Mouse (Mus musculus) MEL (cell line): ENCODE measurements around the gene Dnaja2. TPM values are rescaled to one million over a fixed set of nuclear protein-coding genes. Genes with fewer than 3 reads are reported as not detected.

ENCODE experiments used
- DNase-seq: peaks from one replicate; pipeline ENCODE4 v3.0.0; 2011; ENCODE audit warnings: low read depth, low spot score
- H3K27ac ChIP-seq: 2 replicates; pipeline ENCODE4 v1.5.1; 2012; ENCODE audit warnings: low read depth, mild to moderate bottlenecking, control low read depth, low read length, moderate library complexity; ENCODE audit not compliant: control insufficient read depth
- H3K27me3 ChIP-seq, 2 experiments: fragments of 150-350 bp in 1 of 2; sonication (generic) in 1 of 2; 2 replicates each; pipeline ENCODE4 v1.6.1; 2012; ENCODE audit warnings: low read length in 2 of 2, mild to moderate bottlenecking in 2 of 2, improper control_type of control experiment in 1 of 2, moderate library complexity in 1 of 2; ENCODE audit not compliant: insufficient read depth in 2 of 2, control insufficient read depth in 1 of 2
- H3K36me3 ChIP-seq, 2 experiments: 2 replicates each; pipeline ENCODE4 v1.6.1; 2012 to 2014; ENCODE audit warnings: low read length in 2 of 2, improper control_type of control experiment in 1 of 2, inconsistent platforms in 1 of 2, mild to moderate bottlenecking in 1 of 2; ENCODE audit not compliant: insufficient read depth in 2 of 2, control insufficient read depth in 1 of 2
- H3K4me1 ChIP-seq, 2 experiments: fragments of 150-350 bp in 1 of 2; sonication (generic) in 1 of 2; 2 replicates each; pipeline ENCODE4 v1.6.1; 2012; ENCODE audit warnings: low read length in 2 of 2, improper control_type of control experiment in 1 of 2, mild to moderate bottlenecking in 1 of 2; ENCODE audit not compliant: insufficient read depth in 2 of 2, control insufficient read depth in 1 of 2
- H3K4me3 ChIP-seq, 2 experiments: fragments of 150-350 bp in 1 of 2; sonication (generic) in 1 of 2; 2 replicates each; pipeline ENCODE4 v1.5.1; 2012; ENCODE audit warnings: low read depth in 2 of 2, low read length in 2 of 2, mild to moderate bottlenecking in 2 of 2, moderate library complexity in 2 of 2, control low read depth in 1 of 2, improper control_type of control experiment in 1 of 2; ENCODE audit not compliant: control insufficient read depth in 1 of 2, insufficient read depth in 1 of 2
- H3K79me2 ChIP-seq: 2 replicates; pipeline ENCODE4 v1.6.1; 2012; ENCODE audit warnings: mild to moderate bottlenecking, low read length, moderate library complexity; ENCODE audit not compliant: control insufficient read depth, poor library complexity, insufficient read depth
- H3K9ac ChIP-seq: 2 replicates; pipeline ENCODE4 v1.6.1; 2012; ENCODE audit warnings: low read depth, mild to moderate bottlenecking, control low read depth, low read length, moderate library complexity; ENCODE audit not compliant: control insufficient read depth, poor library complexity, severe bottlenecking
- H3K9me3 ChIP-seq: fragments of 150-350 bp; sonication (generic); replicated peaks from 2 replicates; pipeline ENCODE4 v1.6.1; 2012; ENCODE audit warnings: mild to moderate bottlenecking, low read length, improper control_type of control experiment, moderate library complexity; ENCODE audit not compliant: insufficient read depth
- BHLHE40 ChIP-seq: IDR thresholded peaks from 2 replicates; pipeline ENCODE4 v1.6.1; 2012; ENCODE audit warnings: low read depth, mild to moderate bottlenecking, inconsistent platforms, low read length, improper control_type of control experiment, borderline replicate concordance
- CTCF ChIP-seq, 3 experiments: IDR thresholded peaks in 2 of 3; conservative IDR thresholded peaks in 1 of 3; 2 replicates each; pipeline ENCODE4 v1.5.1; 2011 to 2012; ENCODE audit warnings: low read length in 3 of 3, low read depth in 2 of 3, mild to moderate bottlenecking in 2 of 3, improper control_type of control experiment in 1 of 3, inconsistent platforms in 1 of 3, mixed read lengths in 1 of 3, moderate library complexity in 1 of 3; ENCODE audit not compliant: control insufficient read depth in 1 of 3, insufficient read depth in 1 of 3, poor library complexity in 1 of 3, severe bottlenecking in 1 of 3
- EP300 ChIP-seq, 2 experiments: IDR thresholded peaks; 2 replicates each; pipeline ENCODE4 v1.6.1; 2011; ENCODE audit warnings: improper control_type of control experiment in 2 of 2, low read length in 2 of 2, low read depth in 1 of 2, mild to moderate bottlenecking in 1 of 2
- ETS1 ChIP-seq: IDR thresholded peaks from 2 replicates; pipeline ENCODE4 v1.6.1; 2012; ENCODE audit warnings: low read depth, mild to moderate bottlenecking, inconsistent platforms, low read length, improper control_type of control experiment, moderate library complexity
- GATA1 ChIP-seq: IDR thresholded peaks from 2 replicates; pipeline ENCODE4 v1.6.1; 2011; ENCODE audit warnings: low read depth, low read length, improper control_type of control experiment
- KAT2A ChIP-seq: conservative IDR thresholded peaks from 2 replicates; pipeline ENCODE4 v1.6.1; 2012; ENCODE audit warnings: low read depth, low read length, improper control_type of control experiment, inconsistent platforms
- MAFK ChIP-seq: IDR thresholded peaks from 2 replicates; pipeline ENCODE4 v1.6.1; 2011; ENCODE audit warnings: low read depth, mild to moderate bottlenecking, low read length, improper control_type of control experiment, borderline replicate concordance
- MAZ ChIP-seq: IDR thresholded peaks from 2 replicates; pipeline ENCODE4 v1.6.1; 2012; ENCODE audit warnings: low read depth, mild to moderate bottlenecking, inconsistent platforms, low read length, improper control_type of control experiment
- MEF2A ChIP-seq: IDR thresholded peaks from 2 replicates; pipeline ENCODE4 v1.6.1; 2014; ENCODE audit warnings: low read depth, mild to moderate bottlenecking, inconsistent platforms, low read length, improper control_type of control experiment; ENCODE audit not compliant: poor library complexity, insufficient replicate concordance, severe bottlenecking; ENCODE audit errors: extremely low read depth
- MYB ChIP-seq: IDR thresholded peaks from 2 replicates; pipeline ENCODE4 v1.6.1; 2011; ENCODE audit warnings: mild to moderate bottlenecking, low read depth, low read length, improper control_type of control experiment
- NRF1 ChIP-seq: IDR thresholded peaks from 2 replicates; pipeline ENCODE4 v1.6.1; 2014; ENCODE audit warnings: low read depth, mild to moderate bottlenecking, inconsistent platforms, low read length, improper control_type of control experiment, moderate library complexity; ENCODE audit not compliant: poor library complexity, insufficient read depth, severe bottlenecking
- POLR2A ChIP-seq, 2 experiments: IDR thresholded peaks; 2 replicates each; pipeline ENCODE4 v1.6.1; 2011 to 2012; ENCODE audit warnings: low read length in 2 of 2, mild to moderate bottlenecking in 2 of 2, control low read depth in 1 of 2, improper control_type of control experiment in 1 of 2, low read depth in 1 of 2, moderate library complexity in 1 of 2; ENCODE audit not compliant: control insufficient read depth in 1 of 2, insufficient read depth in 1 of 2, poor library complexity in 1 of 2
- RAD21 ChIP-seq: IDR thresholded peaks from 2 replicates; pipeline ENCODE4 v1.6.1; 2011; ENCODE audit warnings: mild to moderate bottlenecking, low read depth, low read length, improper control_type of control experiment
- SMC3 ChIP-seq: IDR thresholded peaks from 2 replicates; pipeline ENCODE4 v1.6.1; 2011; ENCODE audit warnings: low read depth, low read length, improper control_type of control experiment
- USF1 ChIP-seq: IDR thresholded peaks from 2 replicates; pipeline ENCODE4 v1.6.1; 2014; ENCODE audit warnings: low read depth, mild to moderate bottlenecking, inconsistent platforms, low read length, improper control_type of control experiment, moderate library complexity
- ZC3H11A ChIP-seq: IDR thresholded peaks from 2 replicates; pipeline ENCODE4 v1.6.1; 2012; ENCODE audit warnings: low read depth, mild to moderate bottlenecking, inconsistent platforms, low read length, improper control_type of control experiment
- ZKSCAN1 ChIP-seq: IDR thresholded peaks from 2 replicates; pipeline ENCODE4 v1.6.1; 2012; ENCODE audit warnings: low read depth, mild to moderate bottlenecking, inconsistent platforms, low read length, improper control_type of control experiment, moderate library complexity
- ZMIZ1 ChIP-seq: IDR thresholded peaks from 2 replicates; pipeline ENCODE4 v1.6.1; 2012; ENCODE audit warnings: low read depth, mild to moderate bottlenecking, inconsistent platforms, low read length, improper control_type of control experiment, moderate library complexity
- polyA plus RNA-seq, 2 experiments: library from polyadenylated mRNA; stranded (reverse) in 1 of 2; unstranded in 1 of 2; fragments of >175 nt in 1 of 2; fragments of >200 nt in 1 of 2; gene quantifications; 2 replicates each; pipeline versions ENCODE4 v1.2.1 to v1.2.4; 2012; ENCODE audit warnings: low replicate concordance in 2 of 2, low read depth in 1 of 2; ENCODE audit not compliant: insufficient read length in 2 of 2, insufficient read depth in 1 of 2, missing spikeins in 1 of 2
- total RNA-seq: library from RNA; depleted of rRNA; stranded (reverse); fragments of 300-350 nt; gene quantifications from 2 replicates; pipeline ENCODE4 v1.2.3, GENCODE M21; 2012

Dnaja2 gene
- total and polyA plus RNA-seq, 3 experiments = 189 to 307 TPM; not detected in 1

DNA sequence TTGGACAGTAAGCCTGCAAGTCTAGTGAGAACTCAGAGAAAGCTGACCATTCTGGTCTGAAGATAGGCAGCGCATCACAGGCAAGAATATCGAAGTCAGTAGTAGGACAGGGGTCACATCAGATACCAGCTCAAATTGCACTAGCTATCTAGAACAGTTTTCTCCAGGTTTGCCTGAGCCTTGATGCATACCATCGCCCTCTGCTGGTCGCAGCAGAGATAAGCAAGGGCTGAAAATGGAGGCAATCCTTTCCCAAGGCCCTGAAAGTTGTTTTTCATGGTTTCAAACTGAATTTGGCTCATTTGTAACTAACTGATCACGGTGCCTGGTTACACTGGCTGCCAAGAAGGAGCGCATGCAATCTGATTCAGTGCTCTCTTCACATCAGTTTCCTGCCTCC is 29.0 kb downstream of the Dnaja2 start:
- peak; percentile 77 for DNase-seq
- Histone ChIP-seq H3K27me3 (no peaks in the 10 kb centered on the region), H3K36me3 (peaks cover 0 to under 1% of the 10 kb centered on the region in 2 experiments; a peak in 3 of 4 replicates)
- TF ChIP-seq MAFK (no peak), GATA1 (peak; percentile 53; the same call in 1 of the 2 replicates), MYB (no peak), USF1 (no peak), SMC3 (peak; percentile 88), BHLHE40 (no peak), NRF1 (no peak), EP300 (IDR thresholded peaks at IDR 0.05; ENCODE audit: low read depth in 1 of 2, low read length in 2 of 2) (no peak), MAZ (0 out of 2 replicates have a peak, but pooled peaks have one; percentile 22), CTCF (IDR thresholded peaks at IDR 0.05 in 2 of 3, conservative IDR thresholded peaks at IDR 0.05 in 1 of 3; ENCODE audit: control insufficient read depth in 1 of 3, insufficient read depth in 1 of 3, low read depth in 2 of 3, low read length in 3 of 3, poor library complexity in 1 of 3, severe bottlenecking in 1 of 3) (peak; percentile 87 to 93 (median 90)), ZC3H11A (peak; percentile 56), KAT2A (no peak), ZMIZ1 (no peak), ETS1 (no peak), ZKSCAN1 (no peak), RAD21 (peak; percentile 69)
- TF ChIP-seq, all 39 proteins: peak for 6
- H3K27ac ChIP-seq = no peak overlapping the region
- H3K79me2 ChIP-seq = no peaks in the 10 kb centered on the region
- H3K9me3 ChIP-seq = no peaks in the 10 kb centered on the region
- no peak overlapping the region for H3K4me3 ChIP-seq
- peaks cover 0 to 6% of the 10 kb centered on the region in 2 experiments; a peak in 3 of 4 replicates for H3K4me1 ChIP-seq
- H3K9ac ChIP-seq = no peak overlapping the region

DNA sequence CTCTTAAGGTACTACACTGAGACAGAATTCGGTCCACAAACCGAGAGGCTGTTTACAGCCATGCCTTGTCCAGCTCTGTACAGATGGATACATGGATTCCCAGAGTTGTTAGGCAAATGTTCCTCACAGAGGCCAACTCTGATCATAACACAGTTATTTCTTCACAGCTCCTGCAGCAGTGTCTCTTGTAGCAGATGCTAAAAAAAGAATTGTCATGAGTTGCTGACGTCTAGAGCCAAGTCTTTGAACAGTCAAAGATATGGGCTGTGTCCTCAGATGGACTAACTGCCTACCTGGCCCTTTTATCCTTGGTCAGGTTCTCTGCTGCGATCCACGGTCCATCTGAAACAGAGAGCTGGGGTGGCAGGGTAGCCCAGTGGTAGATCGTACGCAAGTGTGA is 31.1 kb downstream of the Dnaja2 start:
- Histone ChIP-seq H3K27ac (no peak overlapping the region), H3K27me3 (no peaks in the 10 kb centered on the region), H3K4me1 (no peaks in the 10 kb centered on the region), H3K36me3 (no peaks in the 10 kb centered on the region; a peak in 1 of 4 replicates), H3K79me2 (no peaks in the 10 kb centered on the region), H3K9me3 (no peaks in the 10 kb centered on the region), H3K4me3 (no peak overlapping the region), H3K9ac (no peak overlapping the region)
- DNase-seq = no peak
- TF ChIP-seq EP300 (IDR thresholded peaks at IDR 0.05; ENCODE audit: low read depth in 1 of 2, low read length in 2 of 2) (no peak), POLR2A (IDR thresholded peaks at IDR 0.05; ENCODE audit: control insufficient read depth in 1 of 2, insufficient read depth in 1 of 2, low read depth in 1 of 2, low read length in 2 of 2, poor library complexity in 1 of 2) (no peak), MEF2A (no peak)
